Mouse (Mus musculus): ENCODE measurements around the gene Abhd12. TPM values are rescaled to one million over a fixed set of nuclear protein-coding genes. Genes with fewer than 3 reads are reported as not detected.
"Not testable (repeated sequence)": the region's sequence is repeated elsewhere in the genome, so short reads cannot be mapped to it uniquely, and the experiment has no call there.

Abhd12 gene
- polyA plus RNA-seq, 1 experiment from 2014 or later, result 65.8 TPM

DNA sequence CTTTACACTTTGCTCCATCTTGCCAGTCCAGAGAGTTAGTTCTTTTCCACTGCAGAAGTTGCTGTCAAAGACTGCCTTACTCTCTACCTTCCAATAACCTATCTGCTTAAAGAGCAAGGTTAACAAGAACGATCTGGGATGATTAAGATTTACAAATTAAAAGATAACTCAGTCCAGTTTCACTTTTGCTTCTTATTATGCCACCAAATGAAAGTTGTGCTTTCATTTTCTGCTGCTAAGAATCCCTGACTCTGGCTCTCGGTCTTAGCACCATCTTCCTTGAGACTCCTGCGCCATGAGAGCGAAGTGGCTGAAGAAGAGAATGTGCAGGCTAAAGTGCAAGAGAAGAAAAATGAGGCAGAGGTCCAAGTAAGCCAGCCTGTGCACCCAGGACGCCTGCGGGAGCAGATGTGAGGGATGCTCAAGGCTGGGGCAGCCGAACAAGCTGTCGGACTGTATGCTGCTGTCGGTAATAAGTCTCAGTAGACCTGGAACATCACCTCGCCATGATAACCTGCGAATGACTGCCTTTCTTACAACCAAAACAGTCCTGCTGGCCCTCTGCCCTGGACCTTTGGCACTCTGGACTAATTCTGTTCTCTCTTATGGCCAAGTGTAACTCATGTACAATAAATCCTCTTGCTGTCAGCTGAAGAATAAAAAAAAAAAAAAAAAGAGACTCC, 22.6 kb upstream of the Abhd12 start:
- Histone ChIP-seq H3K4me2 (no peak overlapping the region), H3K4me3 (no peak overlapping the region), H3K4me1 (no peaks in the 10 kb centered on the region), H3K9ac (no peak overlapping the region), H3K27ac (no peak overlapping the region), H3K36me3 (ENCODE audit: poor library complexity, severe bottlenecking) (peaks cover 53% of the 10 kb centered on the region), H3K9me3 (replicated peaks) (no peaks in the 10 kb centered on the region), H3K27me3 (no peaks in the 10 kb centered on the region)
- WGBS, result 94% methylated on average over 11 of the region's 11 CpGs
- no peak for ATAC-seq

DNA sequence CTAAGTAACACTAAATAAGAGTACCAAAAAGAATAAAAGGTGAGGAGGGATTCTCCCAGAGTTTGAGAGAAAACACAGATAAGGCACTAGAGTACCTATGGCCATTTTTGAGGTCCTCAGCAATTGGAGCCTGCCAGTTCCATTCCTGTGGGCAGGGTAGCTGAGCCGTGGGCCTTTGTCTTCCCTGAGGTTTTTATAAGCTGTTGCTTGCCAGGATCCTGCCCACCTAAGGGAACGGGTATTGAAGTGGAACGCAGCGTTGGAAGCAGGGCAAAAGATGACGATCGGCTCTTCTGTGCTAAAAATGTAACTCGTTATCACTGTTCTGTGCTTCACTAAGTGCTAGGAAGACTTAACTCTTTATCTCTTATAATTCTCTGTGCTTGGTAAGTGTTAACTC, 19.0 kb upstream of the Abhd12 start:
- Histone ChIP-seq H3K27me3 (no peaks in the 10 kb centered on the region), H3K9ac (no peak overlapping the region), H3K4me3 (no peak overlapping the region), H3K36me3 (ENCODE audit: poor library complexity, severe bottlenecking) (peaks cover 35% of the 10 kb centered on the region), H3K4me1 (no peaks in the 10 kb centered on the region), H3K9me3 (replicated peaks) (no peaks in the 10 kb centered on the region), H3K4me2 (no peak overlapping the region), H3K27ac (no peak overlapping the region)
- ATAC-seq, result no peak
- WGBS, result 72% methylated on average over 7 of the region's 7 CpGs

DNA sequence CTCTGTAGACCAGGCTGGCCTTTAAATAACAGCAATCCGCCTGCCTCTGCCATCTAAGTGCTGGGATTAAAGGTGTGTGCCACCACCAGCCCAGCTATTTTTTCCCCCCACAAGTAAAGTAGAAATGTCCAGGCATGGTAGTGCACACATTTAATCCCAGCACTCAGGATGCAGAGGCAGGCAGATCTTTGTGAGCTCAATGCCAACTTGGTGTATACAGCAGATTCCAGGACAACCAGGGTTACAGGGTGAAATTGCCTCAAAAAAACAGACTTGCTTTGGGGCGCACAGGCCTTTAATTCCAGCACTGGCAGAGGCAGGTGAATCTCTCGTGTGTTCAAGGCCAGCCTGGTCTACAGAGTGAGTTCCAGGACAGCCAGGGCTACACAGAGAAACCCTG, 18.5 kb upstream of the Abhd12 start:
- 84% methylated on average over 3 of the region's 3 CpGs for WGBS
- no peak overlapping the region for H3K9ac ChIP-seq
- H3K4me3 ChIP-seq, result no peak overlapping the region
- no peaks in the 10 kb centered on the region for H3K4me1 ChIP-seq
- no peak overlapping the region for H3K4me2 ChIP-seq
- H3K36me3 ChIP-seq (ENCODE audit: poor library complexity, severe bottlenecking), result peaks cover 36% of the 10 kb centered on the region
- no peak for ATAC-seq
- no peak overlapping the region for H3K27ac ChIP-seq
- H3K27me3 ChIP-seq, result no peaks in the 10 kb centered on the region
- H3K9me3 ChIP-seq (replicated peaks), result no peaks in the 10 kb centered on the region

DNA sequence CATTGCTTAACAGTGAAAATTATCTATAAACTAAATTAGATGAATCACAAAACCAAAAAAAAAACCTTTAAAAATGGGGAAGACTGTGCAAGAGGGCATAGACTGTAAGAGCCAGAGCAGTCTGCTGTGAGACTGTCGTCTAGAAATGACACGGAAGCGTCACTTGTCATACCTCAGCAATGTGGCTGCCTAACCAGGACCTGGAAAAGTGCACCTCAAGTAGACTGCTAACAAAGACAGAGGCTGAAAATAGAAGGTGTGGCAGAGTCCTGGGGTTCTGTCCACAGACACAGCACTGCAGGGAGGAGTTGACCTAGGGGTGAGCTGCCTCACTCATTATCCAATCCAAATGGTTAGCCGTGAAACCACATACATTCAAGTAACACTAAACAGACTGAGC, 17.6 kb upstream of the Abhd12 start:
- Histone ChIP-seq H3K4me1 (no peaks in the 10 kb centered on the region), H3K9me3 (replicated peaks) (no peaks in the 10 kb centered on the region), H3K27ac (no peak overlapping the region), H3K27me3 (no peaks in the 10 kb centered on the region), H3K4me3 (no peak overlapping the region), H3K4me2 (no peak overlapping the region), H3K36me3 (ENCODE audit: poor library complexity, severe bottlenecking) (peaks cover 36% of the 10 kb centered on the region), H3K9ac (no peak overlapping the region)
- 94% methylated on average over 4 of the region's 4 CpGs for WGBS
- no peak for ATAC-seq

DNA sequence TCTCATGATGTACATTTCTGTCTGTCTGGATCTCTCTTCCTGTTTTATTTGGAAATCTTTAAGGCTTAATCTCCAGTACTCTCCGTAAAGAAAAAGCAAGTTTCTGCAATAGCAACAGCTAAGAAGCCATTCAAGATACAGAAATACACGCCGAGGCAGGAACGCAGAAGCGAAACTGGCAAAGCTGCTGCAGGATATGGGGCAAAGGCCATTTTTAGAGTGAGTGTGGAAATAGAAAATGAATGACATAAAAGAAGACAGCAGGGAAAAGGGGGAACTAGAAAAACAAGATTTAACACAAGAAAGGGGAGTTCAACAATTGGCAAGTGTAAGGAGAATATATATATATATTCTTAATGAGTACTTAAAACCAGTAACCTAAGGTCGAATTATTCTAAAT, 17.2 kb upstream of the Abhd12 start:
- H3K4me3 ChIP-seq, result no peak overlapping the region
- 94% methylated on average over 6 of the region's 6 CpGs for WGBS
- no peaks in the 10 kb centered on the region for H3K9me3 ChIP-seq (replicated peaks)
- no peak overlapping the region for H3K9ac ChIP-seq
- no peak overlapping the region for H3K27ac ChIP-seq
- H3K4me1 ChIP-seq, result no peaks in the 10 kb centered on the region
- no peaks in the 10 kb centered on the region for H3K27me3 ChIP-seq
- no peak for ATAC-seq
- H3K4me2 ChIP-seq, result no peak overlapping the region
- peaks cover 36% of the 10 kb centered on the region for H3K36me3 ChIP-seq (ENCODE audit: poor library complexity, severe bottlenecking)

DNA sequence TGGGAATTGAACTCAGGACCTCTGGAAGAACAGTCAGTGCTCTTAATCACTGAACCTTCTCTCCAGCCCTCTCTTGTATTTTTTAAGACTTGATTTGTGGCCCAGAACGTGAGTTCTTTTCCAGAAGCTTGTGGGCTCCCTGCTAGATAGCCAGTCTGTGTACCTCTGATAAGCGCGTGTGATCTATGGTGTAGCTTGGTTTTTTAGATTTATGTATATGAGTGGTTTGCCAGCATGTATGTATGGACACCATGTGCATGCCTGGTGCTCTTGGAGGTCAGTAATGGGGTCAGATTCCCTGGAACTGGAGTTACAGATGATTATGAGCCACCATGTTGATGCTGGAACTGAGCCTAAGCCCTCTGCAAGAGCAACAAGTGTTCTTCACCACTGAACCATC, 16.0 kb upstream of the Abhd12 start:
- Histone ChIP-seq H3K4me2 (no peak overlapping the region), H3K27me3 (no peaks in the 10 kb centered on the region), H3K4me1 (no peaks in the 10 kb centered on the region), H3K9ac (no peak overlapping the region), H3K9me3 (replicated peaks) (no peaks in the 10 kb centered on the region), H3K36me3 (ENCODE audit: poor library complexity, severe bottlenecking) (peaks cover 38% of the 10 kb centered on the region), H3K27ac (no peak overlapping the region), H3K4me3 (no peak overlapping the region)
- 95% methylated on average over 3 of the region's 3 CpGs for WGBS
- no peak for ATAC-seq

DNA sequence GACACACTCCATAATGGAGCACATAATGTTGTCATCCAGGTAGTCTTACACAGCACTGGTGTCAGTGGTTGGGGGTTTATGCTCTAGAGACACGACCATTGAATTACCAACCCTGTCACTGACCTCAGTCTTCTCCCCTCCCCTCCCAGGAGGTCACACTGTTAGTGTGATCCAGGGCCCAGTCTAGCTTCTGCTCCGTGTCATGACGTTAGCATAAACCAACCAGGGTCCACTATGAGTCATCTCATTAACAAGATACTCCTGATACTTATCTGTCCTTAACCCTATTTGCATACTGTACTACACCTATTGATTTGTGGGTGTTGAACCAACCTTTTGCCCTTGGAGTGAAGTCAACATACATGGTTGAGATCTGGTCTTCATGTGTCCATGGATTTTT, 14.2 kb upstream of the Abhd12 start:
- Histone ChIP-seq H3K9me3 (replicated peaks) (no peaks in the 10 kb centered on the region), H3K4me3 (no peak overlapping the region), H3K4me1 (no peaks in the 10 kb centered on the region), H3K4me2 (no peak overlapping the region), H3K27ac (no peak overlapping the region), H3K9ac (no peak overlapping the region), H3K27me3 (no peaks in the 10 kb centered on the region), H3K36me3 (ENCODE audit: poor library complexity, severe bottlenecking) (peaks cover 31% of the 10 kb centered on the region)
- no peak for ATAC-seq
- WGBS, result 96% methylated on average over 3 of the region's 3 CpGs

DNA sequence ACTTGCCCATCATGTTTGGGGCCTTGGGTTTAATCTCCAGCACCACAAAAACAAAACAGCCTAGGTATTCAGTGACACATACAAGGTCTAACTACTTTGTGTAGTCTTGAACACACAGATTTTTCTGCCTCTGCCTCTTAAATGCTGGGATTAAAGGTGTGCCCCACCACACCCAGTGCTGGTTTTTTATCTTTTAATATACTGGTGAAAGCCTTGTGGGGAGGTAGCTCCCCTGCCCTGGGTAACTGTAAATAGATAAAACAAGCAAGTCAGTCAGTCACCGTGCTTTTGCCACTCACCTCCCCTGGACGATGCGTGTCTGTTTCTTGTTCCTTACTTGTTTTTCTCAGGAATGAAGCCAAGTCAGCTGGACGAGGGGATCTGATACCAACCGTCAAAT, 11.2 kb upstream of the Abhd12 start:
- no peak overlapping the region for H3K4me3 ChIP-seq
- no peak overlapping the region for H3K9ac ChIP-seq
- H3K4me2 ChIP-seq, result no peak overlapping the region
- no peak overlapping the region for H3K27ac ChIP-seq
- H3K36me3 ChIP-seq (ENCODE audit: poor library complexity, severe bottlenecking), result peaks cover 27% of the 10 kb centered on the region
- WGBS, result 95% methylated on average over 5 of the region's 5 CpGs
- no peak for ATAC-seq
- 0 out of 2 replicates have a peak, but pooled peaks cover 3% of the 10 kb centered on the region for H3K4me1 ChIP-seq
- no peaks in the 10 kb centered on the region for H3K9me3 ChIP-seq (replicated peaks)
- no peaks in the 10 kb centered on the region for H3K27me3 ChIP-seq

DNA sequence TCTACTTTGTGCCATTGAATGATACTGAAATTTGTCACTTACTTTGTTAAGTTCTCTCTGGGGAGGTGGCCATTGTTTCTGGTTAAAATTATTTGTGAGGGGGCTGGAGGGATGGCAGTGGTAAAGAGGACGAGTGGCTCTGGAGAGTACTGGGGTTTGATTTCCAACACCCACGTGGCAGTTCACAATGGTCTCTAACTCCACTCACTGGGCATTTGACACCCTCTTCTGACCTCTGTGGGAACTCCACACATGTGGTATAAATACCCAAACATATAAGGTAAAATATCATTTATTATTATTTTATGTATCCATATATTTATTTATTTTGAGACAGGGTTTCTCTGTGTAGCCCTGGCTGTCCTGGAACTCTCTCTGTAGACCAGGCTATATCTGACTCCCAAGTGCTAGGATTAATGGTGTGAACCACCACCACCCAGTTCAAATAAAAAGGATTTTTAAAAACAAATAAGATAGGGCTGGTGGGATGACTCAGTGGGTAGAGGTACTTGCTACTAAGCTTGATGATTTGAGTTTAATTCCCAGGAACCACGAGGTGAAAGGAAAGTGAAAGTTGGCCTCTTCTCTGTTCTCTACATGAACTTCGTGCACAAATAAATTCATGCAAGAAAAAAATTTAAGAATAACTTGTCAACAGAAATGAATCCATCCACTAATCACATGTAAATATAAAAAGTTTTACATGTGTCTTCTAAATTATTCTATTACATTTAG, 10.4 kb upstream of the Abhd12 start:
- H3K36me3 ChIP-seq (ENCODE audit: poor library complexity, severe bottlenecking), result peaks cover 27% of the 10 kb centered on the region
- H3K4me1 ChIP-seq, result peaks cover 9% of the 10 kb centered on the region; the same call in 1 of the 2 replicates
- H3K9me3 ChIP-seq (replicated peaks), result no peaks in the 10 kb centered on the region
- no peak for ATAC-seq
- no peak overlapping the region for H3K4me3 ChIP-seq
- no peaks in the 10 kb centered on the region for H3K27me3 ChIP-seq
- 83% methylated on average over 4 of the region's 4 CpGs for WGBS
- no peak overlapping the region for H3K27ac ChIP-seq
- no peak overlapping the region for H3K9ac ChIP-seq
- no peak overlapping the region for H3K4me2 ChIP-seq

DNA sequence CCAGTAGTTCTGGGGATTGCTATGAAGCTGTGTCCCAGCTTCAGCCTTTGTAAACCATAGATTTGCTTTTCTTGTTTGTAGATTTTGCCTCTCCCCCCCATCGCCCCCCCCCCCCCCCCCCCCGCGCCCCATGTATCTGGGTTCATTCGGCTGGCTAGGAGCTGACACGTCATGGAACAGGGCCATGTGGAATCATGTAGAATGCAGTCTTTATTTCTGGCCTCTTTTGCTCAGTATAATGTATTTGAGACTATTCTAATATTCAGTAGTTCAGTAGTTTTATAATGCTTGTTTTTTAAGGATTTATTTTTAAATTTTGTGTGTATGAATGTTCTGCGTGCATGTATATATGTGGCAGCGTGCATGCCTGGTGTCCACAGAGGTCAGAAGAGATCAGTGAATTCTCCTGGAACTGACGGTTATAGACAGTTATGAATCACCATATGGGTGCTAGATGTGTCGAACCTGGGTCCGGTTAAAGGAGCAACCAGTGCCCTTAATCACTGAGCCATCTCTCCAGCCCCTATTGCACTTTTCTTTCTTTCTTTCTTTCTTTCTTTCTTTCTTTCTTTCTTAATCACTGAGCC, 5.8 kb upstream of the Abhd12 start:
- peak overlapping the region; percentile 64 for H3K4me3 ChIP-seq
- 0 out of 2 replicates have a peak, but pooled peaks cover under 1% of the 10 kb centered on the region for H3K36me3 ChIP-seq (ENCODE audit: poor library complexity, severe bottlenecking)
- ATAC-seq, result no peak
- peaks cover 9% of the 10 kb centered on the region; the same call in 1 of the 2 replicates for H3K4me1 ChIP-seq
- no peaks in the 10 kb centered on the region for H3K27me3 ChIP-seq
- peak overlapping the region; percentile 68 for H3K4me2 ChIP-seq
- WGBS, result 54% methylated on average over 7 of the region's 10 CpGs
- H3K9ac ChIP-seq, result peak overlapping the region; percentile 69
- H3K27ac ChIP-seq, result no peak overlapping the region
- H3K9me3 ChIP-seq (replicated peaks), result no peaks in the 10 kb centered on the region

DNA sequence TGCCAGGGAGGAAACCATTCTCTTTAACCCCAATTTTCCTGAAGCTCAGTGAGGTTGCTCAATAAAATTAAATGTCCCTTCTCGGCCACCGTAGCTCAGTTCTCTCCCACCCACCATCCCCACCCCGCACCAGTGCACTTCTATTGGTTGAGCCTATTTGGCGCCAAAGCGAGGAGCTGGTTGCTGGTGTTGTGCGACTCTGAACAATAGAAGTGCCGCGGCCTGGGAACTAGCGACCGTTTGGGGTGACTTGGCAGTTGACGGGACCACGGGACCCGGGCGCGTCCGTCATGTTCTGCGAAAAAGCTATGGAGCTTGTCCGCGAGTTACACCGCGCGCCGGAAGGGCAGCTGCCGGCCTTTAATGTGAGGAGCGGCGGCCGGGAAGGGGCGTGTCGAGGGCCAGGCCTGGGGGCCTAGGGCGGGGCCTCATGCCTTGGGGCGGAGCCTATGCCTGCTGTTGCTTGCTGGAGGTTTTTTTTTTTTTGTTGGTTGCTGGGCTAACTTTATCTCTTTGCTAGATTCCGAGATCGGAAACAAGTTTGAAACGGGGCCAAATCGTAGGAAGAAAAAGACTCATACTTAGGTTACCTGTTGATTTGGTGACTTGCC, 5.0 kb upstream of the Abhd12 start:
- peak; percentile 94 for ATAC-seq
- Histone ChIP-seq H3K27ac (peak overlapping the region; percentile 90), H3K9ac (peak overlapping the region; percentile 69), H3K36me3 (ENCODE audit: poor library complexity, severe bottlenecking) (no peaks in the 10 kb centered on the region), H3K27me3 (no peaks in the 10 kb centered on the region), H3K9me3 (replicated peaks) (no peaks in the 10 kb centered on the region), H3K4me1 (peaks cover 9% of the 10 kb centered on the region; the same call in 1 of the 2 replicates), H3K4me3 (peak overlapping the region; percentile 64), H3K4me2 (peak overlapping the region; percentile 68)
- under 1% methylated on average over 35 of the region's 35 CpGs for WGBS

DNA sequence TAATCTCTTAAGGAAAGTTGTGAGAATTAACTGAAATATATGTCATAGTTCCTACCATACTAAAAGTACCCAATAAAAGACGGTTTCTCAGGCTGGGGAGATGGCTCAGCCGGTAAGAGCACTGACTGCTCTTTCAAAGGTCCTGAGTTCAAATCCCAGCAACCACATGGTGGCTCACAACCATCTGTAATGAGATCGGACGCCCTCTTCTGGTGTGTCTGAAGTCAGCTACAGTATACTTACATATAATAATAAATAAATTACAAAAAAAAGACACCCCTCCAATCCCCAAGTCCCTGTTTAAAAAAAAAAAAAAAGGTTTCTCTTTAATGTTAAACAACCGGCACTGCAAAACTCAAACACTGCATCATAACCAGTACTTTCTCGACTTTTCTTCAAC, 4.3 kb upstream of the Abhd12 start:
- H3K27me3 ChIP-seq; H3K27ac ChIP-seq; H3K4me1 ChIP-seq; H3K36me3 ChIP-seq (ENCODE audit: poor library complexity, severe bottlenecking); ATAC-seq; H3K9me3 ChIP-seq (replicated peaks): not testable (repeated sequence)
- H3K4me3 ChIP-seq, result peak overlapping the region; percentile 64
- 52% methylated on average over 6 of the region's 6 CpGs for WGBS
- 0 out of 2 replicates have a peak overlapping the region, but pooled peaks have one; percentile 69 for H3K9ac ChIP-seq
- peak overlapping the region; percentile 68 for H3K4me2 ChIP-seq

All from forebrain, embryonic 13.5 days (tissue).